Mouse (Mus musculus) thymus, postnatal 0 days (tissue): ENCODE measurements at regions not wholly inside any gene's neighbourhood (a gene's known extent, or its start where the extent isn't known, plus 50 kb on each side); places are given as distances from the start of the nearest gene placed in this dataset.
A peak's percentile ranks its signal among the peaks of the same experiment; 100 is the strongest.

Experiments
- DNase-seq: peaks from one replicate; pipeline ENCODE4 v3.0.0-alpha.2; 2015; ENCODE audit warnings: low spot score

- no peak for DNase-seq
Observed at GRCm38 (mm10) chr14:72853104-72853503, 143.3 kb upstream of the Fndc3a start.

- DNase-seq, result no peak
Observed at GRCm38 (mm10) chr14:72850884-72851283, 141.1 kb upstream of the Fndc3a start.

- no peak for DNase-seq
Observed at GRCm38 (mm10) chr14:72848271-72848955, 138.6 kb upstream of the Fndc3a start.

GRCm38 (mm10) chr14:72847466-72847865, 137.7 kb upstream of the Fndc3a start:
- DNase-seq, result no peak

GRCm38 (mm10) chr14:72845621-72846440, 136.0 kb upstream of the Fndc3a start:
- no peak for DNase-seq

- DNase-seq, result no peak
Observed at GRCm38 (mm10) chr14:72844753-72845369, 135.1 kb upstream of the Fndc3a start.

- no peak for DNase-seq
Observed at GRCm38 (mm10) chr14:72841753-72842152, 131.9 kb upstream of the Fndc3a start.

- no peak for DNase-seq
Observed at GRCm38 (mm10) chr14:72835158-72835557, 125.4 kb upstream of the Fndc3a start.

GRCm38 (mm10) chr14:72829261-72829660, 119.5 kb upstream of the Fndc3a start:
- peak; percentile 53 for DNase-seq

- DNase-seq, result no peak
Observed at GRCm38 (mm10) chr14:72825549-72825948, 115.7 kb upstream of the Fndc3a start.

GRCm38 (mm10) chr14:72822231-72822615, 112.4 kb upstream of the Fndc3a start:
- DNase-seq, result peak; percentile 63

- peak; percentile 58 for DNase-seq
Observed at GRCm38 (mm10) chr14:72821517-72822230, 111.9 kb upstream of the Fndc3a start.

GRCm38 (mm10) chr14:72819037-72819436, 109.2 kb upstream of the Fndc3a start:
- DNase-seq, result no peak

- DNase-seq, result no peak
Observed at GRCm38 (mm10) chr14:72817764-72818163, 108.0 kb upstream of the Fndc3a start.

- no peak for DNase-seq
Observed at GRCm38 (mm10) chr14:72816847-72817246, 107.0 kb upstream of the Fndc3a start.

GRCm38 (mm10) chr14:72809138-72809537, 99.3 kb upstream of the Fndc3a start:
- DNase-seq, result no peak

GRCm38 (mm10) chr14:72807947-72808346, 98.1 kb upstream of the Fndc3a start:
- DNase-seq, result no peak

- no peak for DNase-seq
Observed at GRCm38 (mm10) chr14:72807286-72807685, 97.5 kb upstream of the Fndc3a start.

GRCm38 (mm10) chr14:72806598-72806997, 96.8 kb upstream of the Fndc3a start:
- DNase-seq, result no peak

- DNase-seq, result no peak
Observed at GRCm38 (mm10) chr14:72803579-72803978, 93.8 kb upstream of the Fndc3a start.

- DNase-seq, result no peak
Observed at GRCm38 (mm10) chr14:72790654-72791053, 80.9 kb upstream of the Fndc3a start.

- no peak for DNase-seq
Observed at GRCm38 (mm10) chr14:72786929-72787328, 77.1 kb upstream of the Fndc3a start.
